Mouse (Mus musculus): ENCODE data around the gene Asah2. TPM values are rescaled to one million over a fixed set of nuclear protein-coding genes. Genes with fewer than 3 reads are reported as not detected.

Gene Asah2
- total RNA-seq (2012; rRNA removed) (0.17 and 0.38 TPM in 2 replicates), total RNA-seq (2014; rRNA removed) (0.63 and 0.68 TPM in 2 replicates), polyA plus RNA-seq (2012; ENCODE audit: insufficient read length, low read depth) (0.73 and 0.76 TPM in 2 replicates)

GRCm38 (mm10) chr19:32107771-32108306, at the start of gene Asah2:
Gene Asah2, minus strand, starts transcription at chr19:32108211.
- H3K4me1 ChIP-seq (ENCODE audit: control insufficient read depth in 1 of 2, insufficient read depth in 2 of 2), result peaks cover 6 to 17% of the 10 kb centered on the region in 2 experiments; a peak in 3 of 4 replicates
- no peaks in the 10 kb centered on the region for H3K27me3 ChIP-seq (replicated peaks)
- no peak within 1 kb of the TSS for H3K27ac ChIP-seq (ENCODE audit: insufficient read depth, low read depth)
- peak; percentile 28 for DNase-seq (ENCODE audit: extremely low read depth)
- dilution Hi-C loops (cut with MboI; ENCODE audit: extremely low pct_ligation_motif_present, extremely low pct_unique_long_range_greater_than_20kb, low sequenced_read_pairs), result no loop called here
- no peaks in the 10 kb centered on the region for H3K9me3 ChIP-seq (replicated peaks; ENCODE audit: low read length)
- H3K79me2 ChIP-seq (replicated peaks; ENCODE audit: control insufficient read depth, extremely low read depth, insufficient read depth, poor library complexity, severe bottlenecking), result no peaks in the 10 kb centered on the region
- TF ChIP-seq SIN3A (IDR thresholded peaks at IDR 0.05; ENCODE audit: low read length) (no peak), MAZ (IDR thresholded peaks at IDR 0.05; ENCODE audit: low read depth, low read length) (0 out of 2 replicates have a peak, but pooled peaks have one; percentile 21), CTCF (conservative IDR thresholded peaks at IDR 0.05 in 1 of 2, IDR thresholded peaks at IDR 0.05 in 1 of 2; ENCODE audit: low read depth in 2 of 2, low read length in 2 of 2) (no peak), CHD1 (IDR thresholded peaks at IDR 0.05; ENCODE audit: low read depth, low read length) (no peak), RAD21 (IDR thresholded peaks at IDR 0.05; ENCODE audit: low read depth, low read length) (no peak), POLR2A (IDR thresholded peaks at IDR 0.05; ENCODE audit: low read depth, low read length) (peak; percentile 46; the same call in 1 of the 2 replicates), RCOR1 (conservative IDR thresholded peaks at IDR 0.05; ENCODE audit: low read depth, low read length) (no peak), POLR2AphosphoS2 (IDR thresholded peaks at IDR 0.05; ENCODE audit: low read depth, low read length) (no peak)
- H3K9ac ChIP-seq (ENCODE audit: insufficient read depth, low read depth), result peak within 1 kb of the TSS; percentile 67
- in situ Hi-C loops (cut with MboI; ENCODE audit: low pct_ligation_motif_present, low pct_unique_long_range_greater_than_20kb, low sequenced_read_pairs), result no loop called here
- H3K4me2 ChIP-seq (ENCODE audit: insufficient read depth, low read depth, poor library complexity, severe bottlenecking), result peak within 1 kb of the TSS; percentile 83
- peak within 1 kb of the TSS; percentile 20 to 52 (median 50) for H3K4me3 ChIP-seq (replicated peaks in 1 of 3; ENCODE audit: low read depth in 2 of 3, low read length in 2 of 3, poor library complexity in 1 of 3)
- no peaks in the 10 kb centered on the region for H3K36me3 ChIP-seq (replicated peaks in 1 of 2; ENCODE audit: control insufficient read depth in 1 of 2, insufficient read depth in 1 of 2, low read length in 1 of 2)

GRCm38 (mm10) chr19:32157045-32157444, 49.0 kb upstream of the Asah2 start:
- Histone ChIP-seq H3K9ac (ENCODE audit: insufficient read depth, low read depth) (no peak overlapping the region), H3K4me1 (ENCODE audit: control insufficient read depth in 1 of 2, insufficient read depth in 2 of 2) (no peaks in the 10 kb centered on the region), H3K79me2 (replicated peaks; ENCODE audit: control insufficient read depth, extremely low read depth, insufficient read depth, poor library complexity, severe bottlenecking) (no peaks in the 10 kb centered on the region), H3K9me3 (replicated peaks; ENCODE audit: low read length) (no peaks in the 10 kb centered on the region), H3K27me3 (replicated peaks) (no peaks in the 10 kb centered on the region), H3K4me2 (ENCODE audit: insufficient read depth, low read depth, poor library complexity, severe bottlenecking) (no peak overlapping the region), H3K36me3 (replicated peaks in 1 of 2; ENCODE audit: control insufficient read depth in 1 of 2, insufficient read depth in 1 of 2, low read length in 1 of 2) (peaks cover 0 to 17% of the 10 kb centered on the region in 2 experiments), H3K27ac (ENCODE audit: insufficient read depth, low read depth) (no peak overlapping the region), H3K4me3 (replicated peaks in 1 of 3; ENCODE audit: low read depth in 2 of 3, low read length in 2 of 3, poor library complexity in 1 of 3) (no peak overlapping the region)
- DNase-seq (ENCODE audit: extremely low read depth), result no peak
- TF ChIP-seq HCFC1 (IDR thresholded peaks at IDR 0.05; ENCODE audit: low read depth, low read length), result no peak
- TF ChIP-seq MAZ (IDR thresholded peaks at IDR 0.05; ENCODE audit: low read depth, low read length), result no peak
- no peak for TF ChIP-seq JUND (conservative IDR thresholded peaks at IDR 0.05; ENCODE audit: low read depth, low read length)
- no peak for TF ChIP-seq ZNF384 (IDR thresholded peaks at IDR 0.05; ENCODE audit: low read depth, low read length)
- TF ChIP-seq NELFE (IDR thresholded peaks at IDR 0.05; ENCODE audit: low read depth, low read length), result no peak
- no peak for TF ChIP-seq GABPA (IDR thresholded peaks at IDR 0.05; ENCODE audit: insufficient replicate concordance, low read depth, low read length)
- TF ChIP-seq E2F4 (IDR thresholded peaks at IDR 0.05; ENCODE audit: insufficient replicate concordance, low read depth, low read length), result no peak
- in situ Hi-C loops (cut with MboI; ENCODE audit: low pct_ligation_motif_present, low pct_unique_long_range_greater_than_20kb, low sequenced_read_pairs), result no loop called here
- dilution Hi-C loops (cut with MboI; ENCODE audit: extremely low pct_ligation_motif_present, extremely low pct_unique_long_range_greater_than_20kb, low sequenced_read_pairs), result no loop called here

Data from CH12.LX (cell line).